Mouse (Mus musculus): Measurements from ENCODE around the gene Clmn.

Gene Clmn

GRCm38 (mm10) chr12:104758066-104758465 is 106.8 kb downstream of the Clmn start:
- peak; percentile 78 for DNase-seq (ENCODE audit: low read depth, low spot score)

GRCm38 (mm10) chr12:104753686-104754085 is 111.2 kb downstream of the Clmn start:
- DNase-seq (ENCODE audit: low read depth, low spot score): no peak

DNA sequence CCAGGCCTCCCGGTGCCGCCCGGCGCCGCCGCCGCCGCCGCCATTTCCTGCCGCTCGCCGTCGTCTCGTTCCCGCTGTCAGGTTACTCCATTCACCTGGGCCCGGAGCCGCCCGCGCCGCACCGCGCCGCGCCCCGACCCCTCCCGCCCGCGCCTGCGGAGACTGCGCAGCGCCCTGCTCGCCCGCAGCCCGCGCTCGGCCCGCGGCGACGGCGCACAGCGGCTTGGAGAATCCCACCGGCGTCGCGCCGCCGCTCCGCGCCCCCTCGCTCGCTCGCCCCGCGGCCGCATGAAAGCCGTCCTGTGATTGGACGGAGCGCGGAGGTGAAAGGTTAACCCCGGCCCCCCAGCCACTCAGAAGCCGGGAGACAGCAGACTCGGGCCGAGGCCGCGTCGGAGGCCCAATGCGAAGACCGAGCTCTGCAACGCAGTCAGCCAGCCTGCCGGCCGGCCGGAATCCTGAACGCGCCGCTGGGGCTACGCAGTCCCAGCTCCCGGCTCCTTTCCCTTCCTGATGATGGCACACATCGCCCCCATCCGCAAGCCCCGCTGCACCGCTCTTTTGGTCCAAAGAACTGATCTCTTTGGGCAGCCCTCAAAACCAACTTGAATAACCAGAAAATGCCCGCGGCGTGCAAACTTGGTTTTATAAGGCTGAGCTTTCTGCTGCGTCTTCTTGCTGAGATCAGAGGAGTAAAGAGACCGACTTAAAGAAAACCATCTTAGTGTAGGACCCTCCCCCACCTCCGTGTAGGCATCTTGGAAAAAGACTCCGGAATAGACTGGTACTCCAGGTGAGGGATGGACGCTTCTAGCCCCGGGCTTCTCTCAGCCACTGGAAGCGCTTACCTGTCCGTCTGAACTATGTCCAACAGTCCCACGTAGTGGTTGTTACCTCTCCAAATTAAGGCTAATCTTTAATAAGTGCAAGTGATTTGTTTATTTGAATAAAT is 112.8 kb downstream of the Clmn start, which contains the start of gene Dicer1:
Gene Dicer1, minus strand, starts transcription at position 139 of the 952 bp plus-strand sequence.
- DNase-seq (ENCODE audit: low read depth, low spot score): peak; percentile 94

DNA sequence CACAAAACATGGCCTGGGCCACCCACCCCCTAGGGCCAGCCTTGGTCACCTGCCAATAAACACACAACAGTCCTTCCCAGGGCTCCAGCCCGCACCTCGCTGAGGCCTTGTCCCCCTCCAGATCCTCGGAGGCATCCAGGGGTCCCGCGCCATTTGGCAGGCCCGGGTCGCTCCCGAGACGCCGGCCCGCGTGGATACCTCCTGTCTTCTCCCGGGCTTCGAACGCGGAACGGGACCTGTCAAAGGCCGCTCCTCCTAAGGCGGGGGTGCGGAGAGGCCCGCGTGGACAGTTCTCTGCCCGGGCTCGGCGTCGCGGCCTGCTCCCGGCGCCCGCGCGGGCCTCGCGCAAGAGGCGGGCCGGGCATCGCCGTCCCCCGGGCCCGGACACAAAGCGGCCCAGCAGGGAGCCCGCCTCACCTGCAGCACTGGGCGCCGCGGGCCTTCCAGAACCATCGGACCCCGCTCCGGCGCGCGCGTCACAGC is 113.5 kb downstream of the Clmn start:
- DNase-seq (ENCODE audit: low read depth, low spot score): peak; percentile 36

- DNase-seq (ENCODE audit: low read depth, low spot score): no peak
These were observed 115.9 kb downstream of the Clmn start for GRCm38 (mm10) chr12:104748946-104749345.

DNA sequence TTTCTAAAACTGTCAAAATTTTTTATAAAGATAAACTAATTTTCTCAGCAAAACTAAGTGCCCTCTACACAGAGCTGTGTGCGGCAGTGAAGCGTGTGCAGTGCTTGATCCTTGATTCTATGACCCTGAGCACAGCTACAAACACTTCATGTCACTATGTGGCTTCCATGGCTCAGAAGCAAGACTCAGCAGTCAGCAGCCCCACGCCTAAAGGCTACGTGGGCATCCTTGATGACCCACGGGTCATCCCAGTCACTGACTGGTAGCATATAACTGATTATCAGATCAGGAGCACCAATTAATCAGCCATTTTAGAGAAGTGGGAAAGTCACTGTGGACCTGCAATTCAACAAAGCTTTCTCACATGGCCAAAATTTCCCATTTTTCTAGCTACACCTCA is 117.6 kb downstream of the Clmn start:
- DNase-seq (ENCODE audit: low read depth, low spot score): no peak

DNA sequence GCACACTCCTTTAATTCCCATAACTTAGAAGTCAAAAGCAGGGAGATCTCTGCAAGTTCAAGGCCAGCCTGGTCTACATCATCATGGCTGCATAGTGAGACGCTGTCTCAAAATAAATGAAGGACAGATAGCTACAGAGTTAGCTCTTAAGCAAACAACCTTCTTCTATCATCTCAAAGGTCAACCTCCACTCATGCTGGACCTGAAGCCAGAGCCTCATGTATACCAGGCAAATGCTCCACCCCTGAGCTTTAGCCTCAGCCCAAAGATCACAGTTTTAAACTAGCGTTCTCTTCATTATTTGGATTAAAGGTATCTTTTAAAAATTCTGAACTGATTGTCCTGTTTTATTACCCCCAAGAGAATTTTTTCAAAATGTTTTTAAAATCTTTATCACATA is 118.3 kb downstream of the Clmn start:
- no peak for DNase-seq (ENCODE audit: low read depth, low spot score)

GRCm38 (mm10) chr12:104743687-104744086 is 121.2 kb downstream of the Clmn start:
- no peak for DNase-seq (ENCODE audit: low read depth, low spot score)

DNA sequence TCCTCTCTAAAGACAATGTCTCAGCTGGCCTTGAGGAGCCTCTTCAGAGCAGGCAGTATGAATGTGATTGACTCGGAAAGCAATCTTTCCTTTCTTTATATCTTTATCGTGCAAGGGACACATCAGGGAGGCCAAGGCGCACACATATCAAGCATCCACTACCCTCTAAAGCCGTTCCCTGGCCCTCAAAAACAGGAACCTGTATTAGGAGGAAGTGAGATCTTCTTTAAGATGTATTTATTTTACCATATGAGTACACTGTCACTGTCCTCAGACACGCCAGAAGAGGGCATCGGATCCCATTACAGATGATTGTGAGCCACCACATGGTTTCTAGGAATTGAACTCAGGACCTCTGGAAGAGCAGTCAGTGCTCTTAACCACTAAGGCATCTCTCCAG is 122.6 kb downstream of the Clmn start:
- no peak for DNase-seq (ENCODE audit: low read depth, low spot score)

- DNase-seq (ENCODE audit: low read depth, low spot score): no peak
These were observed 123.8 kb downstream of the Clmn start for GRCm38 (mm10) chr12:104740841-104741787.

DNA sequence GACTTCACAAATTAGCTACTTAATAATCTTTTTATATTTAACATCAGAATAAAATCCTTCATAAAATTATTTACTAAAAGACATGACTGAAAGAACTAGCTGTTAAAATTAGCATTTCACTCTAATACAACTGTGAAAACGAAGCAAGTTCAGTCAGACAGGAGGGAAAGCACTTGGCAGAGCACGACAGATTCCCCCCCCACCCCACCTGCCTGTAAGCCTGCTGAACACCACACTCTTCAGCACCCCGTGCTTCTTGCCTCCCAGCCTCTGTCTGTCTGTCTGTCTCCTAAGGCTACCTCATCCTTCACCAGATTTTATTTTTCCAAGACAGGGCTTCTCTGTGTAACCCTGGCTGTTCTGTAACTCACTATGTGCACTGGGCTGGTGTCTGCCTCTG is 125.9 kb downstream of the Clmn start:
- no peak for DNase-seq (ENCODE audit: low read depth, low spot score)

- DNase-seq (ENCODE audit: low read depth, low spot score): no peak
These were observed 126.4 kb downstream of the Clmn start for GRCm38 (mm10) chr12:104738446-104738845.

- DNase-seq (ENCODE audit: low read depth, low spot score): no peak
These were observed 127.2 kb downstream of the Clmn start for GRCm38 (mm10) chr12:104737666-104738065.

- DNase-seq (ENCODE audit: low read depth, low spot score): no peak
These were observed 128.9 kb downstream of the Clmn start for GRCm38 (mm10) chr12:104735993-104736395.

GRCm38 (mm10) chr12:104733165-104733564 is 131.7 kb downstream of the Clmn start:
- DNase-seq (ENCODE audit: low read depth, low spot score): no peak

GRCm38 (mm10) chr12:104731782-104732181 is 133.1 kb downstream of the Clmn start:
- DNase-seq (ENCODE audit: low read depth, low spot score): no peak

GRCm38 (mm10) chr12:104726436-104726835 is 138.4 kb downstream of the Clmn start:
- DNase-seq (ENCODE audit: low read depth, low spot score): peak; percentile 89

DNA sequence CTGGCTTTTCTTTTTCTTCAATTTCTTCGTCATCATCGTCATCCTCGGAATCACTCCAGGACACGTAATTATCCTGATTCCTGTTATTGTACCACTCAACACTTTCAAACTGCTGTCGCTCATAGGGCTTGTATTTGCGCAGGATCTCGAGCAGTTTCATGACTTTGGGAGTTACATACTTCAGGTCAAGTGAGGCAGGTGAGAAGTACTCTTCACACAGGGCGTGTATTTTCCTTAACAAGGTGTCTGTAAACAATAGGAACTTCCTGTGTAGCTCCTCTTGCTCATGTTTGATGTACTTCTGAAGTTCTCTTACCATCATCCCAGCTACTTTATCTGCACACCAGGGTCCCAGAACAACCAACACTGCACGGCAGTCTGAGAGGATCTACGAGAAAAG is 142.8 kb downstream of the Clmn start:
- DNase-seq (ENCODE audit: low read depth, low spot score): no peak

GRCm38 (mm10) chr12:104721011-104721410 is 143.9 kb downstream of the Clmn start:
- DNase-seq (ENCODE audit: low read depth, low spot score): no peak

DNA sequence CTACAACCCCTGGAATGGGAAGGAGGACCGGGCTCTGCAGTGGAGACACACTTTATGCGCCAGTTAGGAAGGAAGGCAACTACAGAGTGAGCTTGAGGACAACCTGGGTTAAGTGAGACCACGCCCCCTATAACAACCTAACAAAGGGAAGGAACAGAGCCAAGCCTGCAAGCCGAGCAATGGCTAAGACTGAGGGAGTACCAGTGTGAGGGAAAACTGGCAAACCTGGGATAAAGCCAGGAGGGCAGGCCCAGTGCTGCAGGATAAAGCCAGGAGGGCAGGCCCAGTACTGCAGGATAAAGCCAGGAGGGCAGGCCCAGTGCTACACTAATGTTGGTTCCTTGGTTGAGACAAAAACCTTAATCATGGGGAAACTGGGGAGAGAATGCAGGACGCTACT is 145.9 kb downstream of the Clmn start:
- DNase-seq (ENCODE audit: low read depth, low spot score): peak; percentile 50

- no peak for DNase-seq (ENCODE audit: low read depth, low spot score)
These were observed 148.5 kb downstream of the Clmn start for GRCm38 (mm10) chr12:104716409-104716808.

DNA sequence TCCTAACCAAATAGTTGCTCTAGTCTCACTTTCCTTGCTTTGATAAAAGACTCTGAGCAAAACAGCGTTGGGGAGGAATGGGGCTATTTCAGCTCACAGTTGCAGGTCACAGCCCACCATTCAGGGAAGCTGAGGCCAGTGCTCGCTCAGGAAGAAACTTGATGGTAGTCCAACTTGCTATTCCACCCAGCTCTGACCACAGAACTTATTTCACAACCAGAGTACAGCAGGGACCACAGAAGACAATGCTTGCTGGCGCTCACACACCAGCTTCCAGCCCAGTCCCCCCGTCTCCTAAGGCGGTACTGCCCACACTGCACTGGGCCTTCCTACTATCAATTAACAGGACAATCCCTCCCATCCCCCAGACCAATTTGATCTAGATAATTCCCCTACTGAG is 149.4 kb downstream of the Clmn start:
- no peak for DNase-seq (ENCODE audit: low read depth, low spot score)

All from R1 (cell line).